Mouse (Mus musculus): Measurements from ENCODE around the gene Nsmf. TPM values are rescaled to one million over a fixed set of nuclear protein-coding genes. Genes with fewer than 3 reads are reported as not detected.

Gene Nsmf
- polyA plus RNA-seq, 1 experiment from 2014 or later: 115 TPM

Small RNAs within 50 kb of the gene (microRNA-seq; reads per million reads assigned to microRNA genes)
- gene Gm24328 (not detected), gene Mir7664 (not detected)

Other genes starting within 250 kb of the Nsmf start
- gene Ehmt1, start 134.7 kb upstream of the Nsmf start, polyA plus RNA-seq (2016; fragmentation: Nextera tagmentation; extraction: Ambion mirVana): 126 and 134 TPM in 2 replicates
- 20.0 and 21.9 TPM in 2 replicates for gene Arrdc1, start 119.1 kb upstream of the Nsmf start, polyA plus RNA-seq (2016; fragmentation: Nextera tagmentation; extraction: Ambion mirVana)
- 19.7 and 20.7 TPM in 2 replicates for gene Zmynd19, start 104.6 kb upstream of the Nsmf start, polyA plus RNA-seq (2016; fragmentation: Nextera tagmentation; extraction: Ambion mirVana)
- gene Dph7, start 92.0 kb upstream of the Nsmf start, polyA plus RNA-seq (2016; fragmentation: Nextera tagmentation; extraction: Ambion mirVana): 28.5 and 29.9 TPM in 2 replicates
- 141 and 148 TPM in 2 replicates for gene Mrpl41, start 79.3 kb upstream of the Nsmf start, polyA plus RNA-seq (2016; fragmentation: Nextera tagmentation; extraction: Ambion mirVana)
- gene Pnpla7, start 78.3 kb upstream of the Nsmf start, polyA plus RNA-seq (2016; fragmentation: Nextera tagmentation; extraction: Ambion mirVana): 3.8 and 5.0 TPM in 2 replicates
- gene Entpd8, start 25.9 kb downstream of the Nsmf start, polyA plus RNA-seq (2016; fragmentation: Nextera tagmentation; extraction: Ambion mirVana): not detected in 2 replicates
- 0.14 and 0.22 TPM in 2 replicates for gene Noxa1, start 40.8 kb downstream of the Nsmf start, polyA plus RNA-seq (2016; fragmentation: Nextera tagmentation; extraction: Ambion mirVana)
- 70.9 and 76.4 TPM in 2 replicates for gene Nrarp, start 126.4 kb downstream of the Nsmf start, polyA plus RNA-seq (2016; fragmentation: Nextera tagmentation; extraction: Ambion mirVana)
- gene Tor4a, start 142.5 kb downstream of the Nsmf start, polyA plus RNA-seq (2016; fragmentation: Nextera tagmentation; extraction: Ambion mirVana): 1.8 and 2.4 TPM in 2 replicates
- gene Nelfb, start 157.1 kb downstream of the Nsmf start, polyA plus RNA-seq (2016; fragmentation: Nextera tagmentation; extraction: Ambion mirVana): 107 and 117 TPM in 2 replicates
- not detected in 2 replicates for gene Stpg3, start 160.3 kb downstream of the Nsmf start, polyA plus RNA-seq (2016; fragmentation: Nextera tagmentation; extraction: Ambion mirVana)
- gene Fam166a, start 164.4 kb downstream of the Nsmf start, polyA plus RNA-seq (2016; fragmentation: Nextera tagmentation; extraction: Ambion mirVana): 0.19 TPM in 1 of 2 replicates, not detected in the other
- 391 and 416 TPM in 2 replicates for gene Tubb4b, start 170.3 kb downstream of the Nsmf start, polyA plus RNA-seq (2016; fragmentation: Nextera tagmentation; extraction: Ambion mirVana)
- not detected in 2 replicates for gene Slc34a3, start 180.0 kb downstream of the Nsmf start, polyA plus RNA-seq (2016; fragmentation: Nextera tagmentation; extraction: Ambion mirVana)
- gene Rnf224, start 182.4 kb downstream of the Nsmf start, polyA plus RNA-seq (2016; fragmentation: Nextera tagmentation; extraction: Ambion mirVana): not detected in 2 replicates
- 37.8 and 40.5 TPM in 2 replicates for gene Rnf208, start 187.9 kb downstream of the Nsmf start, polyA plus RNA-seq (2016; fragmentation: Nextera tagmentation; extraction: Ambion mirVana)
- gene Cysrt1, start 188.1 kb downstream of the Nsmf start, polyA plus RNA-seq (2016; fragmentation: Nextera tagmentation; extraction: Ambion mirVana): not detected in 2 replicates
- gene AL732309.1, start 192.5 kb downstream of the Nsmf start, polyA plus RNA-seq (2016; fragmentation: Nextera tagmentation; extraction: Ambion mirVana): 3.5 and 6.2 TPM in 2 replicates
- gene Tmem203, start 201.1 kb downstream of the Nsmf start, polyA plus RNA-seq (2016; fragmentation: Nextera tagmentation; extraction: Ambion mirVana): 16.5 and 18.6 TPM in 2 replicates
- gene Tprn, start 208.3 kb downstream of the Nsmf start, polyA plus RNA-seq (2016; fragmentation: Nextera tagmentation; extraction: Ambion mirVana): 13.2 and 14.9 TPM in 2 replicates
- 195 and 201 TPM in 2 replicates for gene Ssna1, start 218.1 kb downstream of the Nsmf start, polyA plus RNA-seq (2016; fragmentation: Nextera tagmentation; extraction: Ambion mirVana)
- gene Anapc2, start 218.1 kb downstream of the Nsmf start, polyA plus RNA-seq (2016; fragmentation: Nextera tagmentation; extraction: Ambion mirVana): 147 and 152 TPM in 2 replicates
- gene Tmem210, start 233.8 kb downstream of the Nsmf start, polyA plus RNA-seq (2016; fragmentation: Nextera tagmentation; extraction: Ambion mirVana): not detected in 2 replicates
- gene Lrrc26, start 235.6 kb downstream of the Nsmf start, polyA plus RNA-seq (2016; fragmentation: Nextera tagmentation; extraction: Ambion mirVana): not detected in 2 replicates